Mouse (Mus musculus) spleen, postnatal 36 days (tissue): ENCODE results near the gene Marf1.
"Not testable (repeated sequence)": the region's sequence is repeated elsewhere in the genome, so short reads cannot be mapped to it uniquely, and the experiment has no call there.

ENCODE experiments used
- DNase-seq, 2 experiments: peaks; one replicate each; pipeline ENCODE4 v3.0.0; 2022; ENCODE audit warnings: low spot score in 2 of 2, mixed read lengths in 1 of 2

Marf1 gene

DNA sequence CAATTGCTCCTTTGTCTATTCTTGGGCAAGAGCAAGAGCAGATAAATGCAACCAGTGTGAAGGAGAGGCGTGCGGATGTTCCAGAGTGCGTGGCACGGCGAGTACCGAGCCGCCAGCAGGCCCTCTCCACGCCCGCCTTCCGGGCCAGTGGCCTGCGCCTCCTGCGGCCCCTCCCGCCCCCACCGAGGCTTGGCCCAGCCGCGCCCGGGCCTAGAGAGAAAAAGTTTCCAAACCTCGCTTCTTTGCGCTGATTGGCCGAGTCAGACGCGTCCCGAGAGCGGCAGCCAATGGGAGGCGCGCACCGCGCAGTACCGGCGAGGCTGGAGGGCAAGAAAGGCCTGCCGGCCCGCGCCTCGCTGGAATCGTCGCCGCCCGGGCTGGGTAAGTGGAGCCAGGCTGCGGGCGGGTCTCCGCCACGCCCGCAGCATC, at the start of gene Marf1, which contains the start of gene Nde1:
Marf1 (minus strand) TSS at position 364 of the 429 bp plus-strand sequence.
Nde1 (plus strand) TSS at position 288 of the 429 bp plus-strand sequence.
- peak; percentile 94 for DNase-seq

- DNase-seq, result no peak
Observed at GRCm38 (mm10) chr16:14198798-14199197, 35.6 kb upstream of the Marf1 start.

DNA sequence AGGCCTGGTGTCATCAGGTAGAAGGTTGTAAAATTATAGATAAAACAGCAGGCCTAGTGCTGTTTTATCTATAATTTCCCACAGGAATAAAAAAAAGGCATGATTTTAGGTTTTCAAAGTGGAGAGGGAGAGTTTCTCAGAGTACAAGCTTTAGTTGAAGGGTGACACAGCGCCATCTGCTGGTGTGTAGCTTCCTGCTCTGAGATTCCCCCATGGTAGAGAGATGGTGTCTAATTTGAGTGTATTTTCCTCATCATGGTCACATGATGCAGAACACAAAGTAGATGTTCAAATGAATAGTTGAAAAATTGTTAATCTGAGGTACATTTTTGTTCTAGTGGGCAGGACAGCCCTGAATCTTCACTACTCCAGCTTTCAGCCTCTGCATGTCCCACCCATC, 32.3 kb upstream of the Marf1 start:
- DNase-seq, result peak in 1 of 2 experiments; percentile 22

DNA sequence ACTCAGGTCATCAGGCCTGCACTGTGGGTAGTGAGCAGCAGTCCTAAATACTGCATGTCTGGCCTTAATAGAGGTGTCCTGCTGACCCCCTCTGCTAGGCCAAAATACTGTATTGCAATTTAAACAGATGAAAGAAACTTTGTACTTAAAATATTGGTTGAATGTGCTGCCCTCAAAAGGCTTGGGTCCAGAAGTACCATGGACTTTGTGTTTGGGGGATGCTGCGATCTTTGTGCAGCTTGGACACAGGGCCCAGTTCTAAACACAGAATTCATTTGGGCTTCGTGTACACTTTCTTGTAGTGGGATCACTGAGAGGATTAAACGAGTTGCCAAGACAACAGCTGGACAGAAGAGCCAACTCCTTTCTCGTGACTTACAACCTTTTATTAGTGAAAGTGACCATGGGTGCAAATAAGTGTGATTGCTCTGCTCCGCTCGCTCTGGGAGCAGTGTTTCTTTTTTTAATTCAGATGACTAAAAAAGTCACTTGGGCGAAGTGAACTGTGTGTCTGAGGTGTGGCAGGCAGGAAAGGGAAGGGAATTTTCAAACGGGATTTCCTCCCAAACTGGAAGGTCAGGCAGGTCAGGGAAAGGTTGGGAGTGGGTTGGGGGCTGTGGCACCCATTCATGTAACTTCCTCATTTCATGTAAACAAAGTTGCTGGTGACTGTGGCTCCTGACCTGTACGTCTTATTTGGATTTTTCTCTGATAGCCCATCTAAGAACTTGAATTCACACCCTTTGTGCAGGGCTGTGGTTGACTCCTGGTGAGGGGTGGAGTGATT, 31.2 kb upstream of the Marf1 start:
- no peak for DNase-seq

DNA sequence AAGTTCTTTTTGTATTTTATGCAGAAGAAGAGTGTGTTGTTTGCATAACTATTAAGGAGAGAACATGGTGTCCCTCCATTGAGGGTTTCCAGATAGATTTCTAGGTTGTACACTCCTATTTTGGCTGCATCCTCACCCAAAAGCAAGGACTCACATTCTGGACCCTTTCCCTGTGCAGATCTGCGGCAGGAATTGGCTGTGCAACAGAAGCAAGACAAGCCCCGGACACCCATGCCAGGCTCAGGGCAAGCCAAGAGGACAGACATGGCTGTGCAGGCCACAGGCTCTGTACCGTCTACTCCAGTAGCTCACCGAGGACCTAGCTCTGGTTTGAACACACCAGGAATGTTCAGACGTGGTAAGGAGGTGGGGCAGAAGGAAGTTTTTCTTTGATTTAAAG, 22.4 kb upstream of the Marf1 start:
- no peak for DNase-seq

- DNase-seq, result no peak
Observed at GRCm38 (mm10) chr16:14183856-14184255, 20.7 kb upstream of the Marf1 start.

DNA sequence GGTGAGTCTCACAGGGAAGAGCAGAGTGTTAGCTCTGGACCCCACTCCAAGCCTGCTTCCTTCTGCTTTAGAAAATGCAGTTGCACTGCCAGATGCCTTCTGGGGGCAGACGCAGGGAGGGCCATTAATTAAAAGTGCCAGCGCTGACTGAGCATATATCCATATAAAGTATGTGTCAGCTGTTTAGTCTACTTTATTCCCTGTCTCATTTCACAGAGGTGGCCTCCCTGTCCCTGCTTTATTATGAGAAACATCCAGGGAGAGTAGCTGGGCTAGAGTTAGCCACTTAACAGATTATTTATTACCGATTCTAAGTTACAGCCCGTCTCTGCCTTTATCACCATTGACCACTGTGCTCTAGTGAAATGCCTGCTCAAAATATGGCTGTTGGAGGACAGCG, 19.2 kb upstream of the Marf1 start:
- DNase-seq, result no peak

GRCm38 (mm10) chr16:14180163-14180733, 17.1 kb upstream of the Marf1 start:
- DNase-seq, result no peak

DNA sequence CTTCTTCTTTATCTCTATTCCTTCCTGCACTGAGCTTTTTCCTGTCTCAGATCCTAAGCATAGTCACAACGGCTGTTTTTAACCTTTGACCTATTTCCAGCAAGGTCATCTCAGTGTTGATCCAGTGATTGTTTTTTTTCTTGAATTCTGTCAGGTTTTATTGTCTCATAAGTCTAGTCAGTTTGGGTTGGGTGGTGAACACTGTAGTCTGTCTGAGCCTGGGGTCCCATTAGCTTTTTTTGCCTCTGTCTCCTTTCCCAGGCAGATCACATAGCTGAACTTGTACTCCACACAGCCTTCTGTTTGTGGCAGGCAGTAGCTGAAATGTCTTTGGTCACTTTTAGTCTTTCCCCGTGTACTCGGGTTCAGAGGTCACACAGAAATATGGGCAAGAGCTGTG, 14.9 kb upstream of the Marf1 start:
- no peak for DNase-seq

- no peak for DNase-seq
Observed at GRCm38 (mm10) chr16:14169706-14170105, 6.6 kb upstream of the Marf1 start.

GRCm38 (mm10) chr16:14166490-14166889, 3.3 kb upstream of the Marf1 start:
- peak; percentile 4 to 44 for DNase-seq

GRCm38 (mm10) chr16:14163731-14164130, 580 bp upstream of the Marf1 start:
- no peak for DNase-seq

DNA sequence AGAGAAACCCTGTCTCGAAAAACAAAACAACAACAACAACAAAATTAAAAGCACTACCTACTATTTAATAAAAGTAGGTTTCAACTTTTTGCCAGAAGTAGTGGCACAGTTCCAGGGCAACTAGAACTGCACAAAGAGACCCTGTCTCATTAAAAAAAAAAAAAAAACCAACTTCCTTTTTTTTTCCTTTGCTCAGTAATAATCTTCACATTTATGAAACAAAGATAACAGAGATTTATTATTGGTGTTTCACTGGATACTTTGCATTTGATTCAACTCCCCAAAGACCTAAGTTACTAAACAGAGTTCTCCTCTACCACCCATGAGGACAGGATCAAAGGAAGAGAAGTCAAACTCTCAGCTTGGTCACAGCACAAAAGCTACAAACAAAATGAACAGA, 2.2 kb downstream of the Marf1 start:
- DNase-seq, result no peak

GRCm38 (mm10) chr16:14159746-14160131, 3.4 kb downstream of the Marf1 start:
- DNase-seq, result peak; percentile 72 to 85

GRCm38 (mm10) chr16:14158936-14159745, 4.0 kb downstream of the Marf1 start:
- DNase-seq, result peak; percentile 100

DNA sequence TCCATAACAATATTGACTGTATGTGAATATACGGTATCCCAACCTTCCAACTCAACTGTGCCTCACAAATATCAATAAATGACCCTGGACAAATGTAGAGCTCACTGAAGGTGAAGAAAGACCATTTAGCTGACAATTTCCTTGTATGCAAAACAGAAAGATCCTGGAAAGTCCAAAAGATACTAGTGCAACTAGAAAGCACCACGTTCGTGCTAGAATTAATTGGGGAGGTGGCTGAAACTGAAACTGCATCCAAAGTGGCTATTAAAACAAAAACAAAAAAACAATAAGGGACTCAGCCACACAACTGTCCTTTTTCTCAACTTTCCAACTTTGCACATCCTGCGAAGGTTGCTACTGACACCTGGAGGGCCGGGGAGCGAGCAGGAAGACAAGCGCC, 4.6 kb downstream of the Marf1 start:
- DNase-seq, result no peak

DNA sequence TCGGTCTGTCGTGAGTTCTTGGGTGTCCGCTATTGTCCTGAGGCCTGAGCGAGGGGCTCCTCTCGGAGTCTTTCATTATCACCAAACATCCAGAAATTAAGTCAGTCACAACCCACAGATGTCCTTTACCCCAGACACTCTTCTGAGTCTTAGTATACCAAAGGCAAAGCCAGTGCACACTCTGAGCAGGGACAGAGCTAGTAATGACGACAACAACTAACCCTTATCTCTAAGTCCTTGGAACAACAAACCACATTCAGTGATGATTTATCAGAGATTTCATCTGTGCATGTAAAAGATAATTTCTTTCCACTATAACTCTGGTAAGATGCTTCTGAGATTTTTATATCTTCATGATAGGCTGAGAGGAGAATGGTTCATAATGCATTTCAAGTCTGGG, 6.8 kb downstream of the Marf1 start:
- DNase-seq, result no peak

DNA sequence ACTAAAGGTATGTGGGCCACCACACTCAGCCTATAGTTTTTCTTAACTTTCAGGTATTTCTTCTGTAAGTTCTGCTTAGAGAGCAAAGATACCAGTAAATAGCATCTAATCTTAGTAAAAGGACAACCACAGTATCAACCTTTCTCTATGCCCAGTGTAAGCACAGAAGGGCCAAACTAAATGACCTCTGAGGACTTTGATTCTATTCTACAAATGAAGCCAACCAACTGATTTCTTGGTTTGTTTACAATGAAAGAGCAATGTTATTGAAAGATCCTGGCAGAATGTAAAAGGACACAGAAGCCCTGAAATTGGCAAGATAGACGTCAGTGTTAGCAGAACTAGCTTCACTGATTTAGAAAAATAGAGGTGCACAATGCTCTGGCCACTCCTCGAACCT, 7.5 kb downstream of the Marf1 start:
- DNase-seq, result not testable (repeated sequence)

DNA sequence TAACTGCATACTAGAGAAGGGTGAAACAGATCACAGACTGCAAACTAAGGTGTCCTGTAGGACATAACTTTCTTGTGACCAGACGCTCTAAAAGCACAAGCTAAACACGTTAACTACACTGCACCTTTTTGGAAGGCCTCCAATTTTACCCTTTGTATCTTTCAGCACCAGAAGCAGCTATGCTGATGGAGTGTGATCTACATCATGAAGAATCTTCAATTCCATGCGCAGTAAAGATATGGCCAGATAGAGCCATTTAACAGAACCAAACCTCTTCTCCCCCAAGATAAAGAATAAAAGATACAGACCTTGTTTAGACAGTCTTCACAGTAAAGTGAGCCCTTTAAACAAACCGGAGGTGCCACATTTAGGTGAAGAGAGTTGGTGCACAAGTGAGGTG, 11.4 kb downstream of the Marf1 start:
- DNase-seq, result no peak

GRCm38 (mm10) chr16:14147712-14148111, 15.4 kb downstream of the Marf1 start:
- DNase-seq, result no peak

DNA sequence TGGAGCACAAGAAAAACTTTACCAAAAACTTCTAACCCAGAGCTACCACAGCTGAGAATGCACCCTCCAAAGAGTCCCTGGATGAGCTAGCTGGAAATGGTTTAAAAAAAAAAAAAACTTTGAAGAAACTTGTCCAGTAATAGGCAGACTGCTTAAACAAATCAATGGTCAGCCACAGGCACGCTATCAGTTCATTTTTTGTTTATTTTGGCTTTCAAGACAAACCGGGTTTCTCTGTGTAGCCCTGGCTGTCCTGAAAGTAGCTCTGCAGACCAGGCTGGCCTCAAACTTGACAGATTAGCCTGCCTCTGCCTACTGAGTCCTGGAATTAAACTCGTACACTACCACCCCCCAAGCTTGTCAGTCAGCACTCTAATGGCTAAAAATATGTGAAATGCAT, 19.9 kb downstream of the Marf1 start:
- DNase-seq, result no peak

DNA sequence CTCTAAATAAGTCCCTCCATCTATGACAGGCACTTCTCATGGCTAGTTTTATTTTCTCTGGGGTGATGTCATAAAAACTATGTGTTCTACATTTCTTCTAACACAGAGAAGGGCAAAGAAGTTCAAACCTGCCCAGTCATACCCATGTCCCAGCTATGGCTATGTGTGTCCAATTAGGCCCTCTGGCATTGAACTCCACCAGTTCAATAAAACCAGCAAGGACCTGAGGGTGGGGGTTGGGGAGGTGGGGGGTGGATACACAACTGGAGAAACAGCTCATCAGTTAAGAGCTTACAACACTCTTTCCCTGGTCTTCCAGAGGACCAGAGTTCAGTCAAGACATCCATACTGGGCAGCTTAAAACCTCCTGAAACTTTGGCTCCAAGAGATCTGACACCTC, 24.0 kb downstream of the Marf1 start:
- DNase-seq, result no peak
